In genomic region chr13:96990561-96991265, GRCm38 (mm10) we compare ENCODE assay signal across 21 mouse cellular contexts. TPM values are rescaled to one million over a fixed set of nuclear protein-coding genes. Genes with fewer than 3 reads are reported as not detected.
DNase-seq lines count a peak whose midpoint lies in the region; ATAC-seq and TF ChIP-seq lines count a peak whose summit lies in the region.
"Had no signal": no experiment of that assay in that cellular context is flagged by ENCODE, and none has a peak within 500 bp of the region (broad histone marks: within the 10 kb centered on the region; RNA-seq: fewer than 3 reads in every experiment).

No protein-coding gene starts in this region.

- no peaks in the 10 kb centered on the region; a peak in 3 of 4 replicates for H3K27me3 ChIP-seq in MEL (ENCODE audit: control insufficient read depth in 1 of 2, insufficient read depth in 2 of 2, low read length in 2 of 2)
- H3K27me3 ChIP-seq: embryonic facial prominence, embryonic 12.5 days; limb, embryonic 15.5 days; neural tube, embryonic 13.5 days had no signal

- H3K4me3 ChIP-seq in MEL (ENCODE audit: control insufficient read depth in 1 of 2, insufficient read depth in 1 of 2, low read depth in 2 of 2, low read length in 2 of 2) = 0 out of 4 replicates have a peak overlapping the region, but pooled peaks of 1 of the 2 experiments have one; percentile 30
- H3K4me3 ChIP-seq: embryonic facial prominence, embryonic 12.5 days; limb, embryonic 15.5 days; midbrain, embryonic 10.5 days; neural tube, embryonic 13.5 days had no signal

- peaks cover 0 to 5% of the 10 kb centered on the region in 2 experiments; a peak in 1 of 4 replicates for H3K36me3 ChIP-seq in MEL (ENCODE audit: control insufficient read depth in 1 of 2, insufficient read depth in 2 of 2, low read length in 2 of 2)
- H3K36me3 ChIP-seq: embryonic facial prominence, embryonic 12.5 days; limb, embryonic 15.5 days; midbrain, embryonic 10.5 days; neural tube, embryonic 13.5 days had no signal

- no peak for TF ChIP-seq POLR2A in MEL (IDR thresholded peaks at IDR 0.05; ENCODE audit: control insufficient read depth in 1 of 2, insufficient read depth in 1 of 2, low read depth in 1 of 2, low read length in 2 of 2, poor library complexity in 1 of 2)

- no peak for TF ChIP-seq RAD21 in MEL (IDR thresholded peaks at IDR 0.05; ENCODE audit: low read depth, low read length)

- TF ChIP-seq EP300 in MEL (IDR thresholded peaks at IDR 0.05; ENCODE audit: low read depth in 1 of 2, low read length in 2 of 2) = no peak

- peaks cover 2 to 7% of the 10 kb centered on the region in 2 experiments; a peak in 2 of 4 replicates for H3K4me1 ChIP-seq in MEL (ENCODE audit: control insufficient read depth in 1 of 2, insufficient read depth in 2 of 2, low read length in 2 of 2)
- H3K4me1 ChIP-seq: embryonic facial prominence, embryonic 12.5 days had no signal

- no peak overlapping the region for H3K9ac ChIP-seq in MEL (ENCODE audit: control insufficient read depth, low read depth, low read length, poor library complexity, severe bottlenecking)
- H3K9ac ChIP-seq: embryonic facial prominence, embryonic 12.5 days; limb, embryonic 15.5 days; liver, postnatal 0 days; neural tube, embryonic 13.5 days had no signal

- no peaks in the 10 kb centered on the region for H3K79me2 ChIP-seq in MEL (ENCODE audit: control insufficient read depth, insufficient read depth, low read length, poor library complexity)

- no peak for TF ChIP-seq CTCF in MEL (IDR thresholded peaks at IDR 0.05 in 2 of 3, conservative IDR thresholded peaks at IDR 0.05 in 1 of 3; ENCODE audit: control insufficient read depth in 1 of 3, insufficient read depth in 1 of 3, low read depth in 2 of 3, low read length in 3 of 3, poor library complexity in 1 of 3, severe bottlenecking in 1 of 3)

- intact Hi-C loops in heart, postnatal 36 days (cut with DNase I) = no loop called here

- H3K27ac ChIP-seq in MEL (ENCODE audit: control insufficient read depth, low read depth, low read length) = no peak overlapping the region
- H3K27ac ChIP-seq: embryonic facial prominence, embryonic 12.5 days; limb, embryonic 15.5 days; midbrain, embryonic 10.5 days; neural tube, embryonic 13.5 days had no signal

- no peaks in the 10 kb centered on the region for H3K9me3 ChIP-seq in MEL (replicated peaks; ENCODE audit: insufficient read depth, low read length)
- H3K9me3 ChIP-seq: embryonic facial prominence, embryonic 12.5 days; limb, embryonic 15.5 days; midbrain, embryonic 10.5 days; neural tube, embryonic 13.5 days had no signal

- peak; percentile 80 for ATAC-seq in granulocyte monocyte progenitor cell, adult 5-6 weeks (replicated peaks; ENCODE audit: poor library complexity, severe bottlenecking)
- ATAC-seq: activated CD4-positive, CD25-positive, alpha-beta regulatory T cell, adult 4 months; forebrain, embryonic 16.5 days; liver, postnatal 0 days had no signal

- DNase-seq in adrenal gland, adult 2 months = peak; percentile 37
- no peak for DNase-seq in adrenal gland, postnatal 4 days (ENCODE audit: low spot score in 2 of 2)
- peak; percentile 61 for DNase-seq in MEL (ENCODE audit: low read depth, low spot score)
- DNase-seq in kidney, postnatal 14 days = peak; percentile 23
- no peak for DNase-seq in spleen, postnatal 10 days (ENCODE audit: low spot score in 2 of 2)
- DNase-seq in heart, postnatal 36 days = no peak
- no peak for DNase-seq in left cerebral cortex, adult 18-20 months (ENCODE audit: low spot score in 2 of 2)
- DNase-seq: cerebellum, adult 2 months; liver, postnatal 0 days; thymus, postnatal 25 days had no signal

TF ChIP-seq in MEL, 35 proteins besides CTCF, POLR2A, EP300 and RAD21:
- TF ChIP-seq MAX (IDR thresholded peaks at IDR 0.05; ENCODE audit: low read length) = no peak
- TF ChIP-seq HCFC1 (IDR thresholded peaks at IDR 0.05; ENCODE audit: low read depth, low read length) = no peak
- TF ChIP-seq ETS1 (IDR thresholded peaks at IDR 0.05; ENCODE audit: low read depth, low read length) = peak; percentile 11; the same call in 1 of the 2 replicates
- TF ChIP-seq CHD1 (IDR thresholded peaks at IDR 0.05; ENCODE audit: low read depth, low read length) = no peak

RNA-seq across cellular contexts. Expression of gene 1700029F12Rik, which starts 43.4 kb away (rescaled TPM):
- under 1 TPM in 1 of 2 experiments, not detected in 1; 0.75 TPM for total RNA-seq in adrenal gland, adult 2 months (2021)
- polyA plus RNA-seq in adrenal gland, adult 2 months (2012; rRNA removed) = 0.42 and 0.48 TPM in 2 replicates
- total RNA-seq in adrenal gland, postnatal 4 days (2021) = under 1 TPM in 1 of 2 experiments, not detected in 1; 0.36 TPM
- total RNA-seq in MEL (2012; rRNA removed) = not detected in 2 replicates
- polyA plus RNA-seq in MEL (2012; ENCODE audit: insufficient read depth in 1 of 2, insufficient read length in 2 of 2, low read depth in 1 of 2, low replicate concordance in 2 of 2, missing spikeins in 1 of 2) = not detected
- not detected in 2 replicates for total RNA-seq in granulocyte monocyte progenitor cell, adult 5-6 weeks (2014; fragmentation: Nextera tagmentation)
- not detected in 2 replicates for total RNA-seq in granulocyte monocyte progenitor cell, adult 5-6 weeks (2017)
- not detected for total RNA-seq in heart, postnatal 36 days (2021)
- total RNA-seq in left cerebral cortex, adult 18-20 months (2021) = not detected
- total RNA-seq: layer of hippocampus, postnatal 10 days; left cerebral cortex, postnatal 25 days had no signal
- polyA plus RNA-seq: activated CD4-positive, CD25-positive, alpha-beta regulatory T cell, adult 4 months; cerebellum, adult 2 months; embryonic facial prominence, embryonic 12.5 days; forebrain, embryonic 16.5 days; heart, embryonic 14.5 days; hindbrain, embryonic 11.5 days; limb, embryonic 15.5 days; liver, postnatal 0 days; midbrain, embryonic 10.5 days; neural tube, embryonic 13.5 days had no signal

Comparison
In these comparisons a context has a peak if more than half of its experiments do, and no peak if none do; other contexts are left out.
1. DNase-seq: peak in adrenal gland, adult 2 months (single experiment), MEL (single experiment) and kidney, postnatal 14 days (single experiment); none in adrenal gland, postnatal 4 days (0 of 2), spleen, postnatal 10 days (0 of 2), heart, postnatal 36 days (0 of 2) and left cerebral cortex, adult 18-20 months (0 of 2).